Mouse (Mus musculus) lung, postnatal 10 days (tissue): ENCODE measurements at regions not wholly inside any gene's neighbourhood (a gene's known extent, or its start where the extent isn't known, plus 50 kb on each side); places are given as distances from the start of the nearest gene placed in this dataset.

ENCODE experiments used
- DNase-seq: peaks from one replicate; pipeline ENCODE4 v3.0.0; 2021

- DNase-seq: no peak
Observed at GRCm38 (mm10) chr16:70935959-70936358, 622.2 kb downstream of the Gbe1 start.

GRCm38 (mm10) chr16:70952937-70953336 is 639.2 kb downstream of the Gbe1 start:
- no peak for DNase-seq
